Mouse (Mus musculus) kidney, adult 11 months (tissue): Measurements from ENCODE around the gene Ccpg1.

Experiments used
- DNase-seq: peaks from one replicate; pipeline ENCODE4 v3.0.0; 2022

Gene Ccpg1

DNA sequence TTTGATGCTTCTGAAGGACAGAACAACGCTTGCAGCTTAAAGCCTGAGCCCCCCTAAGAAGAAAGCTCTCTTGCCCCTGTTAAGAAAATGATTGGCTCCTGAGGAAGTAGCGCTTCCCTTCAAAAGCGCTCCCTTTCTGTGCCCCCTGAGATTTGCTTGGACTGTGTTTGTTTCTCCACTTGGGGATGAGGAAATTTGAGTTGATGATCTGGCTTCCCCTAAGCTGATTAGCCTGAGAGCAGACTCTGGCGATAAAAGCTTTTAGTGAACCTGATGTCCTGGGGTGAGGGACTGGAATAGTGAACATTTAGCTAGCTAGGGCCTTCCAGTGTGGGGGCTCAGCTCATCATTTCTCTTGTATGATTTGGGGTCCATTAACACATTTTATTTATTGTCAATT is 63.7 kb downstream of the Ccpg1 start:
- DNase-seq: no peak

DNA sequence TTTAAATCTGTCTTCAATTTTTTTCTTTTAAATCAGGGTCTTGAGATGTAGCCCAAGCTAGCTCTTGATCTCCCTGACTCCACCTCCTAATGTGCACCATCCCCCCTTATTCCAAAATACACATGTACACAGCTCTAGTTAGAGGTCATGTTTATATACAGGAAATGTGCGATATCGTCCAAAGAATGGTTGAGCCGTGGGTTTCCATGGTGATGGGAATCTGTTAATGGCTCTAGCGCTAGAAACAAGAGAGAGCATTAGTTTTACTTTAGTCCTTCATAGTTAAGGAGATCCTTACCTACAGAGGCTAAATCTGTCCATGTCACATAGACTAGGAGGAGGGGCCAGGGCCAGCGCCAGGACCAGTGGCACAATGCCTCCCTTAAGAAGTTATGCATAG is 64.6 kb downstream of the Ccpg1 start:
- no peak for DNase-seq

DNA sequence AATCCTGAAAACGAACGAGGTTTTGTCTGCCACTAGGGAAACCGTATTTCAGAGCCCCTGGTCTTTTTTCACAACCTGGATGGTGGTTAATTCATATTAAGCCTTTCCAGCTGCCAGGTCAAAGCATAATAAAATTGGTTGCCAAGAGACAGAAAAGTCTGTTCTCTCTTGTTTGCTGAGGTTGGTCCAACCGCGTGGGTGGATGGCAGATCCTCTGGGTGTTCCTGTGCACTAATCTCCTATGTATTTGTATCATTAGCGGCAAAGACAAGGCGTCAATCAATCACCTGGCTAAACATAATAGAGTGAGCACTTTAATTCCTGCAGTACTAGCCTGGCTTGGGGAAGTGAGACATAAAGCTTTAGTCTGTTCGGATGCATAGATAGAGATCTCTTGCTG is 65.4 kb downstream of the Ccpg1 start:
- no peak for DNase-seq

DNA sequence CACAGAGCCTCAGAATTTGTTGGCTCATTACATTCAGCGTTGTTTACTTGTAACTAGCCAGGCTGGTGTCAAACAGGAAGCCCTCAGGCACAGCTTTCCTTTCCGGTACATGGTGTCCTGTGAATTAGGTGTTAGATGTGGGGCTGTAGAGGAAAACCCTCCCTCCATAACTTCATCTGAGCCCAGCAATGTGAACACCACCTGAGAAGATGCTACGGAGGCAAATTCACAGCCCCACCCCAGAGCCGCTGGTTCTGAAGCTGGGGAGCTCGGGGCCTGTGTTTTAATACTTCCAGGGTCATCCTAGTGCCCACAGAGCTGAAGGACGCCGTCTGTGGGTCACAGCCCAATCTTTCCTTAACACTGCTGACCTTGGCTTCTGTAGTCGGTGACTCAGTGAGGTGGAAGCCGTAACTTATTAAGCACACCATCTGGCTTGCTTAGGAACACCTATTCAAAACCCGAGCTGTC is 70.2 kb downstream of the Ccpg1 start:
- peak; percentile 43 for DNase-seq

GRCm38 (mm10) chr9:73059224-73059623 is 74.0 kb downstream of the Ccpg1 start:
- DNase-seq: no peak

- peak; percentile 58 for DNase-seq
These were observed 78.5 kb downstream of the Ccpg1 start for GRCm38 (mm10) chr9:73063621-73064290.
